Mouse (Mus musculus) spleen, postnatal 36 days (tissue): Measurements from ENCODE around the gene Dohh.

ENCODE experiments used
- DNase-seq, 2 experiments: peaks; one replicate each; pipeline ENCODE4 v3.0.0; 2022; ENCODE audit warnings: low spot score in 2 of 2, mixed read lengths in 1 of 2

Gene Dohh

DNA sequence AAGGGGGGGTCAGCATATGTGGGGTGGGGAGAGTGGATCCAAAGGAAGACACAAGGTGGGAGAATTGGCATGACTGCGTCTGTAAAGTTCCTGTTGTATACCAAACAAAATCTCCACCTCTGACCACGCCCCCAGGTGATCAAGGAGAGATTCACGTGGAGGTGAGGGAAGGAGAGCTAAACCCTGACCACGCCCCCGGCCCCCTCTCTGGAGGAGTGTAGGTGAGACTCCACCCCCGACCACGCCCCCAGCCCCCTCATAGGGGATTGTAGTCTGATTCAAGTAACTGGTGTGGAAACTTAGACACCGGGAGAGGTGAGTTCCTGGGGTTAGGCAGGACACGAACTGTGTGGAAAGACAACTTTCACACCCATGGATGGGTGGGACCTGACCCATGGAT, 19.9 kb downstream of the Dohh start:
- no peak for DNase-seq

DNA sequence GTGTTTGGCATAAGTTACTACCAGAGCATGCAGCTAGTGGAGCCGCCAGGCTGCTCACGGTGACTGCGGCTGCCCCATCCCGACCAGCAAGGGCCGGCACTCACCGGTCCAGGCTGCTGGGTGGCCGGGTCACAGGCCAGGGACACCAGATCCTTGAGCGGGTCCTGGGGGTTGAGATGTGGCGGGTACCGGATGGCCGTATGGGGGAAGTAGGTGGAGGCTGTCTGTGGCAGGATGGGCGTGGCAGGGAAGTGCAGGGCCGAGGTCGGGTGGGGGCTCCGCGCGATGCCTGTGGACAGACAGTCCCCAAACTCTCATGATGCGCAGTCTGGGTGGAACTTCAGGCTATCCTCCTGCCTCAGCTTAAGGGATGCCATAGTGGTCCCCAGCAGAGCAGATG, 20.5 kb downstream of the Dohh start:
- DNase-seq, result peak; percentile 57 to 58

DNA sequence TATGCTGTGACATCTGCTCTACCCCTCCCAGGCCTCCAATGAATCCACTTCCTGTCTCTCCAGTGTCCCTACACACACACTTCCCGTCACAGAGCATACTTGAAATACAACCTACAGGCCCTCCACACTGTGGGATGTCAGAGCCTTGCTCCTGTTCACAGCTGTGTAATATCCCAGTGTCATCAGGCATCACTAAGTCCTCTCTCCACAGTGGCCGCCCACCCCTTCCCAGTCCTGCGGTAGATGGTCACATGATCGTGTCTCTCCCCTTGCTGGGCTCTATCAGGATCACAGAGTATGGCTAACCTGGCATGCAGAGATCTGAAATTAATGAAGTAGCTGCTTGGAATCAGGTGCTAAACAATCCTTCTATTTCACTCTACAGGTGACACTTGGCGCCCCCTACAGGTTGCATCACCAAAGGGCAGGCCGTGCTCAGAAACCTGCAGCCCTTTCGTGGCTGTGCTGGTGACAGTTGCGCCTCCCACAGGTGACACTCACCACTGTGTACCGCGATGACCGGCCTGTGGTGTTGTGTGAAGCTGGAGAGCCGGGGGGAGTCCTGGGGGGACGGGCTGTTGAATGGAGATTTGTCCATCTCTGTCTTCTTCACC, 21.5 kb downstream of the Dohh start:
- DNase-seq, result peak; percentile 54 to 68

DNA sequence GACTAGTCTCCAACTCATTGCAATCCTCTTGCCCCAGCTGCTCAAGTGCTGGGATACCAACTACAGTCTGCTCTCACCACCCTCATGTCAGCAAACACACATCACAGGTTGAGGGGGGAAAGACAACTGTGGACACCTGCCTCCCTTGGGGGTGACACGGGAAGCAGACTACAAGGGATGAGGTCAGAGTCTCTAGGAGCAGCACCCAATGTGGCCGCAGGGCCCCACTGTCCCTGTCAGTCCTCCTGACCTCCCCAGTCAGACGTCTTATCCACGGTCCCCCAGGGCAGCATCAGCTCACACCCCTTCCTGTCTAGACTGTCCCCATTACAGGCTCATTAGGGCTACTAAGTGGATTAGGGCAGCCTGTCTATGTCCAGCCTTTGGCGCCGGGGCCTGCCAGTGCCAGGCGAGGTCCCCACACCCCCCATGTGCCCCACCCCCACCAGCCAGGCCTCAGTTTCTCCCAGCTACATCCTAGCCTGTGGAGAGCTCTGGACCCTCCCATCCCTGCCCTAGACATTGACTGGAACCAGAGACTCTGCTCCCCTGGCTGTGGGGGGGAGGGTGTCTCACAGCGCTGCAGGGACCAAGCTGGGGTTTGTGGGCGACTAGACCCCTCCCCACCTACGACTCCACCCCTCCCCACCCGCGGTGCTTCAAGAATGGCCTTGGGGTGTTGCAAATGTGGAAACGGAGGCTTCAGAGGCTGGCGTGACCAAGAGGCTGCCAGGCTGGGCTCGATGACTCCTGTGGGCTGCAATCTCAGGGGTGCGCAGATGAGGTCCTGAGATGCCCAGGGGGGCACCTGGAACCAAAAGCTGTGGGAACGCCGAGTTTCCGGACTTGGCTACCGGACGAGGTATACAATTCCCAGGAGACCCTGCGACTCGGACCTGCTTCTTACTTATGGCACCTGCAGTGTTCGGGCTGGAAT, 22.5 kb downstream of the Dohh start:
- DNase-seq, result no peak

DNA sequence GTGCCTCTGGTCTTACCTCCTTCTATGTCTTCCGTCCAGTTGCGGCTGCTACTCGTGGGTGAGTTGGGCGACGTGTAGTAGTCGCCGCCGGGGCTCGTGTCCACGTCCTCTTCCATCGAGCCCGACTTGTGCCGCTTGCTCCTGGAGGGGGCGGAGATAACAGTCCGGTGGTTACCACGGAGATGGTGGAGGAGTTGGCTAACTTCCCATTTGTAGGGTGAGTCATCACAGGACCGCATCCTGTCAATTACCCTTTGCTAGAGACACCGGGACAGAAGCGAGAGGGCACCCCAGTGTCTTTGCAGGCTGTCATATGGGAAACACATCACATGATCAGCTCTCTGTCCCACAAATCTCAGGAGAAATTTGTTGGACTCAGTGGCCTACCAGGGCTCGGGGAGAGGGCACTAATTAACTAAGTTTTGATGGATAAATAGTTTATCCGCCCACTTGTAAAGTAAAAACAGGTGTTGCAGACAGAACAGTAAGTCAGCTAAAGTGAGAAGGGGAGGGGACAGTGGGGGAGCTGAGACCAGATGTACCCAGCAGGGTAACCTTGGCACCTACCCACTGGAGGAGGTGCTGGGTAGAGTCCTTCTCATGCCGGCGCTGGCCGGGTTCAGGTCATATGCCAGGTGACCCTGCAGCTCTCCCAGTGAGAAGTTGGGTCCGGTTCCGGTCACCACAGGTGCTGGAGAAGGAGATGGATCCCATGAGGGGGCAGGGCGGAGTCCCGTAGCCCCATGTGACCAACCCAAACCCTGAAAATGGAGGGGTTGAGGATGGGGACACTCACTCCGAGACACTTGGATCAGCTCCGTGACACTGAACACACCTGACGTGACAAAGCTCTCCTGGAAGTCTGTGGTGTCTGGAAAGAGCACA, 23.6 kb downstream of the Dohh start:
- peak; percentile 68 to 80 for DNase-seq

DNA sequence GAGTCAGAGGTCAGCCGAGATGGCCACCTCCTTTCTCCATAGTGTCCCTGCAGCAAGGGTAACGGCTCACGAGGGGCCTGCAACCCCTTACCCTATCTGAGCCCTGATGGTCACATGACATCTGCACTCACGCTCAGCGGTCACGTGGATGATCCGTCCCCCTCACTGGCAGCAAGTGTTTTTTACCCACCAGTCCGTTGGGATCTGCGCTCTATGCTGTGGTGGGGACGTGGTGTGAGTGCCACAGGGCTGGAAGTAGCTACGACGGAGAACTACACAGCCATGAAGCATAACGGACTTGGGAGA, 24.1 kb downstream of the Dohh start:
- DNase-seq, result no peak

DNA sequence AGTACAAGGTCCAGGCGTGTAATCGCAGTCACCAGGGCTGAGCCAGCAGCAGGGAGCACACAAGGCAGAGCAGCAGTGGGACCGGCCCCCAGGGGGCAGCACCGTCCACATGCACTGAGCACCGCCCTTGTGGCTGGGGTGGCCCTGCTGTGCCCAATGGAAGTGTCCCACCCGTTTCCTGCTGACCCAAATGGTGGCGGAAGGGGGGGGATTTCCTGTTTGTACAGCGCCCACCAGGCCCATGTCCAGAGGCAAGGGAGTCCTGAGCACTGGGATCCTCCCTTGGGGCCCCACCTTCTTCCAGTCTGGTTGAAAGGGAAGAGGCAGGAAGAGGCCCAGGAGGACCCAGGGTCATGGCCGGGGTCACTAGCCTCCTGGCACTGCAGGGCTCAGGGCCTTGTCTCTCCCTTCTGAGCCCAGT, 24.7 kb downstream of the Dohh start:
- peak; percentile 73 to 79 for DNase-seq

DNA sequence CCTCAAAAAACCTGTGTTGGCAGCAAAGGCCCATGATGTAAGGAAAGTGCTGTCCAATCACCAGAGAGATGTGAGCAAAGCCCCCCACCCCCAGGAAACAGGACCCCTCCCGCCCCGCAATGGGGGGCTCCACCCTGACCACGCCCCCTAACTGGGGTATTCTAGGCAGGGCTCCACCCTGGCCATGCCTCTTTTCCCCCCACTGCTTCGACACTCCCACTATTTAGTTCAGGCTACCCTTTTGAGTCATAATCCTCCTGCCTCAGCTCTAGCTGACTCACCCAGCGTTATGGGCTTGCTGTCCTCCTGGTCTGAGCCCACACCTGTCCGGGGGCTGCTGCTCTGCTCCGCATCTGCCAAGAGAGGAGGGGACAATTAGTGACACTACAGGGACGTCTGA, 25.1 kb downstream of the Dohh start:
- no peak for DNase-seq

DNA sequence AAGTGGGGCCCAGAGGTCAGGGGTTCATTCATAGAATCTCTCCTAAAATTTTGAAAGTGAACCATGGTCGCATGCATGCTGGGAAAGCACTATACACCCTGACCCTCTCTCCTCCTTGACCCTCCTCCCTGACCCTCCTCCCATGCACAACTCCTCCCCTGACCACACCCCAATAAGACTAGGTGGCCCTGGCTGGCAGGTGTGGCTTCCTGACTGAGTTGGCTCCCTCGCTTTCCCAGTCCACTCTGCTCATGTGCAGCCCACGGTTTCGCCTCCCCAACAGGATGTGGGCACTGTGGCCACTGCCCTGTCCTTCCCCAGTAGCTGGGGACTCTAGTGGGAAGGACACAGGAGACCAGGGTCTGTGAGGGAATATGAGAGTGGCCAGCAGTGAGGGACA, 26.1 kb downstream of the Dohh start:
- no peak for DNase-seq

DNA sequence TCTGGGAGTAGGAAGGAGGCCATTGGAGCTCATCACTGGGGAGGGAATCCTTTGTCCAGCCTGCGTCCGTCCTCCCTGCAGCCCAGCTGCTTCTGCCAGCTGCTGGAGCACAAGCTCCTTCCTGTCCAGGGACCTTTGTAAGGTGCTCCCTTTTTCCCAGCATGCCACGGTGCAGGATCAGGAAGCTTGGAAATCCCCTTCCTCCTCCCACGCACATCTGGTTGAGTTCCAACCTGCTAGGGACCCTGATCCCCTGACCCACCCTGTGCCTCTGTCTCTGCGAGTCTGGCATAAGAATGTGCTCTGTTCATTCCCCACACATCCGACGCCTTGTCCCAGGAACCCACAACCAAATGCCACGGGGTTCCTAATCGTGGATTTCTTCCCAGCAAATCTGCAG, 26.8 kb downstream of the Dohh start:
- DNase-seq, result no peak

DNA sequence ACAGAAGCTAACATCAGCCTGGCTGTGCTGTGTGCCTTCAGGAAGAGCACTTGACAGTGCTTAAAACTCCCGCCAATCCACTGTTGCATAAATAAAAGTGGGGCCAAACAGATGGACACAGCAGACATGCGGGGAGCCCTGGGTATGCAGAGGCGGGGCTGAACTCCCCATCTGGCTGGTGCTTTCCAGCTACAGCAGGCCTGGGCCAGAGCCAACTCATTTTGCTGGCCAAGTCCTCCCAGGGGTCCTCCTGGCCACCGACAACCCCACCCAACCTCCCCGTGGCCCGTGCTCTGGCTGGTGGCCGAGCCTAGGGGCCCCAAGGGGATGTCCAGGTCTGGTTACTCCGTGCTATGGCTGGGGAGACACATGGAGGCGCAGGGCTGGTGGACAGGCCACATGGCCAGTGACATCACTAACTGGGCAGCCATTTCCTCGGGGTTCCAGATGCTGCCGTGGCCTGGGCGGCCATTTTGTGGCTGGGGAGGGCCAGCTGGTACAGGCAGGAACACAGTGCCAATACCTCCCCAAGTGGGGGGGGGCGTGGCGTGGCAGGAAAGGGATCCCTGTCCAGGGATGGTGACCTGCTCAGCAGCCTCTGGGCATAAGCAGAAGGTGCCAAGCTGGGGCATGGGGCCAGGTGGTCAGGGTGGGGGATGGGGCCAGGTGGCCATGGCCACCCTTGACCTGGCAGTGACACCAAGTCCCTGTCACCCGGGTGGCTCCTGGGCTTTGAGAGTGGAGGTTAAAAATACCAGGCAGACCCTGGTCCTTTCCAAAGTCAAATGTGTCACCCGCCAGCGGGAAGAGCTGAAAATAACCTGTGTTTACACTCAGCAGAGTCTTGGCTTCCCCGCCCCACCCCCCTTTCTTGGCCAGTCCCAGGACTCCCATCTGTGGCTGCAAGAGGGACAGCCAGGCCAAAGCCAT, 27.5 kb downstream of the Dohh start:
- no peak for DNase-seq

DNA sequence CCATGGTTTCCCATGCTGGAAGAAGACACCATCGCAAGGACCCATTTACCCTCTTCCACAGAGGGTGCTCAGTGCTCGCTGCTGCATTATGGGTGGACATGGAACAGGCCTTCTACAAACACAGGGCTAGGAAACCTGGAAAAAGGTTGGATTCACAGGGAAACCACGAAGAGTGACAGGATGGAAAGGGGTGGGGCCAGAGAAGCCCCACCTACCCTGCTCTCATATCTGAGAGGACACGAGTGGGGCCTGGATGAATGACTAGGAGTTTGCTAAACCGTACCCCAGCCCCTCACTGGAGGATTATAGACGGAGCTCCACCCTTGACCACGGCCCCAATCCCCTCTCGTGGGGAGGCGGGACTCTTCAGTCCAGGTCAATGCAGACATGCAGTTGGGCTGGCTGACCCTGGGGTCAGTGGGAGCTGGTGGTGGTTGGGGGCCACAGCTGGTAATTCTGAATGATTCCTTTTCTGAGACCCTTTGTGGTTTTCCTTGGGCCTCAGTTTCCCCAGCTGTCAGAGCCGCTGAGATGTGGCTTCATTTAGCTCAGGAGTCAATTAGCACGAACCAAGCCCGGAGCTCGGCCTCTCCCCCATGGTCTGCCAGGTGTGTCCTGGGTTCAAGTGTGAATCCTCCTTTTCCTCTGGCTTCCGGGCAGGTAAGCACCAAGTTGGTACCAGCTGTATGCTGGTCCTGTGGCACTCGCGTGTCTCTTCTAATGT, 28.5 kb downstream of the Dohh start:
- DNase-seq, result no peak

DNA sequence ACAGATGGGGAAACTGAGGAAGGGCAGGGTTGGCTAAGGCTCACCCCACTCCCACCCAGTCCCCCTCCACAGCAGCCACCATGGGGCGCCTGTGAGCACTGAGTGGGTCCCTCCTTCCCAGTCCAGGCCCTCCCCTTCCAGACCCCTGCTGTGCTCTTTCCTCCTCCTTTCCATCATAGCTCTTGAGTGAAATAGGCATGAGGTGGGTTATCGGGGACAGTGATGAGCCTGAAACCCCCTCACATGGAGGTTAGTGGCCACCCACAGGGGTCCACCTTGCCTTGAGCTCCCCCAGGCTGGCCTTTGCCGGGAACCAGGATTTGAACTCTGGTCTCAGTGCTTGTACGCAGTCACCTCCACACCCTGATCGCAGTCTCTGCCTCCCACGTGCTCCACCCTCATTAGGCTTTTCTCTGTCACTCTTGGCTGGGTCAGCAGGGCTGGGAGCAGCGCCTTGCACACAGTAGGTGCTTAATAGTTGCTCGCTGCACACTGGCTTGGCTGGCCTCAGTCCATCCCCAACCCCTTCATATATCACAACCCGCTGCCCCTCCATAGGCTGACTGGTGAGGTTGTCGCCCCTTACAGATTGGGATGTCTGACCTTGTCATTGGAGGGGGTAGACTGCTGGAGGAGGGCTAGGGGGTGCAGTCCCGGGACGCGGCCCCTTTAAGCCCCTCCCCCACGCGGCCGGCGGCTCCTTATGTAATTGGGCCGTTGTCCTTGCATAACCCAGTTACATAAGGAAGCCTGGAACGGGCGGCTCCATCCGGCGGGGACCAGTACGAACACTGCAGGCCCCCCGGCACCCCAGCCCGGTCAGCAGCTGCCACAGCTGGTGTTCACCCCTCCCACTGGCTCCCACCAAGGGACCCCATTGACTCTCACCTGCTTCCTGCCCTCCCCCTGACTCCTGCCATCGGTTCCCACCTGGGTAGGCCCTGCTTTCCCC, 29.4 kb downstream of the Dohh start:
- DNase-seq, result no peak

DNA sequence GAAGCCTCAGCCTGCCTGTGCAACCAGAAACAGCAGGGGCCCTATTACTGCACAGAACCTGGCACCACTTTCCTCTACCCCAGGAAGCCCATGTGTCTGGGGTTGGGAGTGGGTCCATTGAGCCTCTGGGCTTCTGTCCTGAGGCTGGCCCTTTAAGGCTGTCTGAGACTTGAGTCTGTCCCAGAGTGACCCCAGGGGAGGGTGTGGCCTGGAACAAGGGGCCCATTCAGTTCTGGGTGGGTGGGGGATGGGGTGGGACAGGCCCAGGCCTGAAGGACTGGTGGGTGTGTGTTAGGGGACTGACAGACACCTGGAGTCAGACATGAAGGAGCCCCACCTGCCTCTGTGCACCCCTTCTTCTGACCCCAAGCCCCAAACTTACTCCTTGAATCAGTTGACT, 30.5 kb downstream of the Dohh start:
- DNase-seq, result no peak

DNA sequence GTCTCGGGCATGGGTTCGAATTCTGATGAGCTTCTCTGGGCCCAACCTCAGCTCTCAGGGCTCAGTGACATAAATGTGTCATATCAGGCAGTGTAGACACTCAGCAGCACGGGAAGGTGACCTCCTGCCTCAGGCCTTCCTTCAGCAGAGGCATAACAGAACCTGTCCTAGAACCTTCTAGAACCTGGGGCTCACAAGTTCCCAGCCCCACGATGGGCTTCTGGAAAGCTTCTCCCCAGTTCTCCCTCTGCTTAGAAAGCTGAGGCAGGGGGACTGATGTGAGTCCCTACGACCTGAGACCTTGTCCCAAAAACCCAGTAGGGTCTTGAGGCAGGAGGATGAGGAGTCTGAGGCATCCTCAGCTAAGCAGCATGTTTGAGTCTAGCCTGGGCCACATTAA, 30.9 kb downstream of the Dohh start:
- no peak for DNase-seq

DNA sequence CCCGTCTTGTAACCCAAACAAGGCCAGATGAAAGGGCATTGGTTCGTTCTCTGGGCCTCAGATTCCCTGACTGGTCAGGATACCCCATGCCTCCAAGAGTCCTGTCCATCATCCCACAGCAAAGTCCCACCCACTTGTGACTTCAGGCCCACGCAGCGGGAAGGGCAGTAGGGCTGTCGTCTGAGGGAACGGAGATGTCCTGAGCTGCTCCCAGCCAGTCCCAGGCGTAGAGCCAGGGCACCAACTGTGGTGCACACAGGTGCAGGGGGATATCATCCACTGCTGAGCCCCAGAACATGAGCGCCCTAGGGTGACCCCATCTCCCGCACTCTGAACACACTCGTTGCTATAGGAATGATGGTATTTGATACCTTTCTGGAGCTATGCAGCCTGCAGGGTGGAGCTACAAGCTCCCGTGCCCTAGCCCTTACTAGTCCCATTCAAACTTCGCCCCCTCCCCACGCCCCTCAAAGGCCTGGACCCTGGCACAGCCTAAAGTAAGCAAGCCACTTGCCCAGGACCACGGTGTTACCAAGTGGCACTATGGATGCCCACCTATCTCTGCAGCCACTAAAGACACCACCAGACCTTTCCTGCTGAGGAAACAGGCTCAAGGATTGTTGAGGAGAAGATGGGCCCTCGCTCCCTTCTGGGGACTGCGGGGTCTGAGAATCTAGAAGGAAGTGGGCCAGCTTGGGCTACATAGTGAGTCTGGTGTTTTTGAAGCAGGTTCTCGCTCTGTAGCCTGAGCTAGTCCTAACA, 31.5 kb downstream of the Dohh start:
- no peak for DNase-seq

DNA sequence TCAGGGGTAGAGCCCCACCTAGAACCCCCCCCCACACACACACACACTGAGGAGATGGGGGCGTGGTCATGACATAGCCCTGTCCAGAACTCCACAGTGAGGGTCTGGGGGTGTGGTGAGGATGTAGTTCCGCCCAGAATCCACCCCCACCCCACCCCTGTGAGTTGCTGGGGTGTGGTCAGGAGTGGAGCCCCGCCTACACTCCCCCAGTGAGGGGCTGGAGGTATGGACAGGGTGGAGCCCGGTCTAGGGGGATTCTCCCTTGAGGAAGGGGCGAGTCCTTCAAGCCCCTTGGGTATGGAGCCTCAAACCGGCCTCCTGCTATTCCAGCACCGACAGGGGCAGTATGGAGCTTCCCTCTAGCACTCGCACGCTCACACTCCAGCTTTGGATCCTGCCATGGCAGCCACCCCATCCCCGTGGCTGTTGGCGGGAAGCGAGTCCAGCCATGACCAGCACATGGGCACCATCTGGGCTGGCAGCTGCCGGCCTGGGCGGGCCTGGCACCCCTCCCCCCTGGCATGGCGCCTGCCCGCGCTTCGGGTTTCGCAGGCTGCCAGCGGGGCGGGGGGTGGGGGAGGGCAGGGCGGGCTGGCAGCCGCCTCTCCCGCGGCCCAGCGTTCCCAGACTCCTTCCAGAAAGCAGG, 32.5 kb downstream of the Dohh start:
- no peak for DNase-seq
